Mouse (Mus musculus): ENCODE measurements around the gene Nedd4. TPM values are rescaled to one million over a fixed set of nuclear protein-coding genes. Genes with fewer than 3 reads are reported as not detected.

The Nedd4 gene
- polyA plus RNA-seq, 1 experiment from 2014 or later = 564 TPM

- no peaks in the 10 kb centered on the region for H3K4me1 ChIP-seq (ENCODE audit: control insufficient read depth, insufficient read depth, low read length)
- H3K27me3 ChIP-seq (ENCODE audit: control insufficient read depth, insufficient read depth, low read length) = no peaks in the 10 kb centered on the region
- no peak overlapping the region for H3K27ac ChIP-seq (replicated peaks; ENCODE audit: low read depth, low read length)
- peaks cover 80% of the 10 kb centered on the region for H3K36me3 ChIP-seq (ENCODE audit: control insufficient read depth, insufficient read depth, low read length)
- ATAC-seq (ENCODE audit: low FRiP score, low TSS enrichment) = no peak
- no peak for DNase-seq
- H3K9me3 ChIP-seq (ENCODE audit: control insufficient read depth, low read length) = no peaks in the 10 kb centered on the region
- H3K4me2 ChIP-seq (ENCODE audit: low read length) = no peak overlapping the region
- 94% methylated on average over 8 of the region's 8 CpGs for WGBS
- no peak overlapping the region for H3K9ac ChIP-seq (replicated peaks; ENCODE audit: low read length)
- no peak overlapping the region for H3K4me3 ChIP-seq (replicated peaks; ENCODE audit: low read depth, low read length)
These were observed 19.6 kb downstream of the Nedd4 start for GRCm38 (mm10) chr9:72681652-72682228.

- no peak for ATAC-seq (ENCODE audit: low FRiP score, low TSS enrichment)
- Histone ChIP-seq H3K9ac (replicated peaks; ENCODE audit: low read length) (no peak overlapping the region), H3K9me3 (ENCODE audit: control insufficient read depth, low read length) (no peaks in the 10 kb centered on the region), H3K27me3 (ENCODE audit: control insufficient read depth, insufficient read depth, low read length) (no peaks in the 10 kb centered on the region), H3K4me3 (replicated peaks; ENCODE audit: low read depth, low read length) (no peak overlapping the region), H3K4me2 (ENCODE audit: low read length) (no peak overlapping the region), H3K27ac (replicated peaks; ENCODE audit: low read depth, low read length) (0 out of 2 replicates have a peak overlapping the region, but pooled peaks have one; percentile 2), H3K4me1 (ENCODE audit: control insufficient read depth, insufficient read depth, low read length) (no peaks in the 10 kb centered on the region), H3K36me3 (ENCODE audit: control insufficient read depth, insufficient read depth, low read length) (peaks cover 82% of the 10 kb centered on the region)
- DNase-seq = no peak
- WGBS = 95% methylated on average over 1 of the region's 1 CpGs
These were observed 21.1 kb downstream of the Nedd4 start for GRCm38 (mm10) chr9:72683268-72683667.

GRCm38 (mm10) chr9:72685231-72685630, 23.1 kb downstream of the Nedd4 start:
- no peaks in the 10 kb centered on the region for H3K4me1 ChIP-seq (ENCODE audit: control insufficient read depth, insufficient read depth, low read length)
- ATAC-seq (ENCODE audit: low FRiP score, low TSS enrichment) = no peak
- DNase-seq = no peak
- no peaks in the 10 kb centered on the region for H3K9me3 ChIP-seq (ENCODE audit: control insufficient read depth, low read length)
- H3K4me3 ChIP-seq (replicated peaks; ENCODE audit: low read depth, low read length) = no peak overlapping the region
- H3K9ac ChIP-seq (replicated peaks; ENCODE audit: low read length) = no peak overlapping the region
- no peaks in the 10 kb centered on the region for H3K27me3 ChIP-seq (ENCODE audit: control insufficient read depth, insufficient read depth, low read length)
- peaks cover 85% of the 10 kb centered on the region for H3K36me3 ChIP-seq (ENCODE audit: control insufficient read depth, insufficient read depth, low read length)
- H3K27ac ChIP-seq (replicated peaks; ENCODE audit: low read depth, low read length) = no peak overlapping the region
- 87% methylated on average over 4 of the region's 4 CpGs for WGBS
- no peak overlapping the region for H3K4me2 ChIP-seq (ENCODE audit: low read length)

DNA sequence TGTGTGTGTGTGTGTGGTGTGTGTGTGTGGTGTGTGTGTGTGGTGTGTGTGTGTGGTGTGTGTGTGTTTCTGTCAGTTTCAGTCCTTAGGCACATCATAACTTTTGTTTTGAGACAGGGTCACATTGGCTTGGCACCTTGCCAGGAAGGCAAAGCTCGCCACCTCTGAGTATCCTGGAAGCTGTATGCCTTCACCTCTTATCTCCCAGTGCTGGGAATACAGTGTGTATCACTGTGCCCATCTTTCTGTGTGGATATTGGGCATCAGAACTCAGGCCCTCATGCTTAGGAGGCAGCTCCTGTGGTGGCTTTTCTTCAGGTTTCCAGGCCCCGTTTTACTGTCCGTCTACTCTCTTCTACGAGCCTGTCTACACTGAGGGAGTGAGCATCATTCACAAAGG, 24.4 kb downstream of the Nedd4 start:
- H3K4me1 ChIP-seq (ENCODE audit: control insufficient read depth, insufficient read depth, low read length) = no peaks in the 10 kb centered on the region
- H3K27me3 ChIP-seq (ENCODE audit: control insufficient read depth, insufficient read depth, low read length) = no peaks in the 10 kb centered on the region
- H3K4me3 ChIP-seq (replicated peaks; ENCODE audit: low read depth, low read length) = no peak overlapping the region
- H3K36me3 ChIP-seq (ENCODE audit: control insufficient read depth, insufficient read depth, low read length) = peaks cover 93% of the 10 kb centered on the region
- ATAC-seq (ENCODE audit: low FRiP score, low TSS enrichment) (no peak), DNase-seq (peak; percentile 35)
- no peak overlapping the region for H3K9ac ChIP-seq (replicated peaks; ENCODE audit: low read length)
- no peaks in the 10 kb centered on the region for H3K9me3 ChIP-seq (ENCODE audit: control insufficient read depth, low read length)
- no peak overlapping the region for H3K27ac ChIP-seq (replicated peaks; ENCODE audit: low read depth, low read length)
- no peak overlapping the region for H3K4me2 ChIP-seq (ENCODE audit: low read length)
- WGBS = 86% methylated on average over 4 of the region's 4 CpGs

DNA sequence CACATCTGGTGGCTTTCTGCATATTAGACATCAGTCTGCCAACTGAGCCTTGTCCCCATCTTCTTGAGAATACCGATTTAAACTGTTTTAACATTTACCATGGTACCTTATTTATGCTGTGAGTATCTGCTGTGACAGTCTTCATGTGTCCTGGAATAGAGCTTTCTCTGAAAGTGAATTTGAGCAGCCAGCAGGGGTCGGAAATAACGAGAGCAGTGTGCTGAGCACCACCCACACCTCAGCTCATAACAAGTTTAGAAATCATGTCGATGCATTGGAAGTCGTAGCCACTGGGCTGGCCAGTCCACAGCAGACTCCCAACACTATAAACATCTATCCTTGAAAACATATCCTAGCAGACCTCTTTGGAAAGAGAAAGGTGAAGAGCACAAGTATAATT, 27.4 kb downstream of the Nedd4 start:
- Histone ChIP-seq H3K9me3 (ENCODE audit: control insufficient read depth, low read length) (no peaks in the 10 kb centered on the region), H3K36me3 (ENCODE audit: control insufficient read depth, insufficient read depth, low read length) (peaks cover 89% of the 10 kb centered on the region), H3K4me1 (ENCODE audit: control insufficient read depth, insufficient read depth, low read length) (no peaks in the 10 kb centered on the region), H3K27me3 (ENCODE audit: control insufficient read depth, insufficient read depth, low read length) (no peaks in the 10 kb centered on the region), H3K4me2 (ENCODE audit: low read length) (no peak overlapping the region), H3K4me3 (replicated peaks; ENCODE audit: low read depth, low read length) (no peak overlapping the region), H3K27ac (replicated peaks; ENCODE audit: low read depth, low read length) (no peak overlapping the region), H3K9ac (replicated peaks; ENCODE audit: low read length) (no peak overlapping the region)
- ATAC-seq (ENCODE audit: low FRiP score, low TSS enrichment) (no peak), DNase-seq (no peak)
- WGBS = 82% methylated on average over 5 of the region's 5 CpGs

DNA sequence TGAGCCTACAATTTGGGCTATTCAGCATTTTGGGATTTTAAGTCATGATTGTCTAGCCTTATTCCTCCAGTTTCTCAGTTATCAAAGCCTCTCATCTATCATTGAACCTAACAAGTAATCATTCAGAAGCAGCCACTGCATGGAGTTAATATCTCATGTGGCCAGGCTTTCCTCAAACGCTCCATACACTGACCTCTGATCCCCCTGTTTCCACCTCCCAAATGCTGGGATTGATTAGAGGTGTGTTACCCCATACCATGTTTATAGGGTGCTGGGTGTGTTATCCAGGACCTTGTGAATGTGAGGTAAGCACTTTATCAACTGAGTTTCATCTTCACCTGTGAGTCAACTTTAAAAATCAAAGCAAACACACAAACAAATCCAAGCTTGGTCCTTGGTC, 28.7 kb downstream of the Nedd4 start:
- H3K4me1 ChIP-seq (ENCODE audit: control insufficient read depth, insufficient read depth, low read length) = 0 out of 2 replicates have a peak, but pooled peaks cover 1% of the 10 kb centered on the region
- no peak overlapping the region for H3K9ac ChIP-seq (replicated peaks; ENCODE audit: low read length)
- no peak overlapping the region for H3K4me3 ChIP-seq (replicated peaks; ENCODE audit: low read depth, low read length)
- peaks cover 86% of the 10 kb centered on the region for H3K36me3 ChIP-seq (ENCODE audit: control insufficient read depth, insufficient read depth, low read length)
- H3K27me3 ChIP-seq (ENCODE audit: control insufficient read depth, insufficient read depth, low read length) = no peaks in the 10 kb centered on the region
- ATAC-seq (ENCODE audit: low FRiP score, low TSS enrichment) (no peak), DNase-seq (no peak)
- no peak overlapping the region for H3K27ac ChIP-seq (replicated peaks; ENCODE audit: low read depth, low read length)
- H3K4me2 ChIP-seq (ENCODE audit: low read length) = no peak overlapping the region
- no peaks in the 10 kb centered on the region for H3K9me3 ChIP-seq (ENCODE audit: control insufficient read depth, low read length)
- 84% methylated on average over 1 of the region's 1 CpGs for WGBS

- ATAC-seq (ENCODE audit: low FRiP score, low TSS enrichment) (no peak), DNase-seq (no peak)
- Histone ChIP-seq H3K36me3 (ENCODE audit: control insufficient read depth, insufficient read depth, low read length) (peaks cover 81% of the 10 kb centered on the region), H3K4me2 (ENCODE audit: low read length) (no peak overlapping the region), H3K9me3 (ENCODE audit: control insufficient read depth, low read length) (no peaks in the 10 kb centered on the region), H3K27ac (replicated peaks; ENCODE audit: low read depth, low read length) (no peak overlapping the region), H3K4me1 (ENCODE audit: control insufficient read depth, insufficient read depth, low read length) (0 out of 2 replicates have a peak, but pooled peaks cover 4% of the 10 kb centered on the region), H3K27me3 (ENCODE audit: control insufficient read depth, insufficient read depth, low read length) (no peaks in the 10 kb centered on the region), H3K9ac (replicated peaks; ENCODE audit: low read length) (no peak overlapping the region), H3K4me3 (replicated peaks; ENCODE audit: low read depth, low read length) (no peak overlapping the region)
- WGBS = 86% methylated on average over 5 of the region's 5 CpGs
These were observed 29.8 kb downstream of the Nedd4 start for GRCm38 (mm10) chr9:72691942-72692341.

DNA sequence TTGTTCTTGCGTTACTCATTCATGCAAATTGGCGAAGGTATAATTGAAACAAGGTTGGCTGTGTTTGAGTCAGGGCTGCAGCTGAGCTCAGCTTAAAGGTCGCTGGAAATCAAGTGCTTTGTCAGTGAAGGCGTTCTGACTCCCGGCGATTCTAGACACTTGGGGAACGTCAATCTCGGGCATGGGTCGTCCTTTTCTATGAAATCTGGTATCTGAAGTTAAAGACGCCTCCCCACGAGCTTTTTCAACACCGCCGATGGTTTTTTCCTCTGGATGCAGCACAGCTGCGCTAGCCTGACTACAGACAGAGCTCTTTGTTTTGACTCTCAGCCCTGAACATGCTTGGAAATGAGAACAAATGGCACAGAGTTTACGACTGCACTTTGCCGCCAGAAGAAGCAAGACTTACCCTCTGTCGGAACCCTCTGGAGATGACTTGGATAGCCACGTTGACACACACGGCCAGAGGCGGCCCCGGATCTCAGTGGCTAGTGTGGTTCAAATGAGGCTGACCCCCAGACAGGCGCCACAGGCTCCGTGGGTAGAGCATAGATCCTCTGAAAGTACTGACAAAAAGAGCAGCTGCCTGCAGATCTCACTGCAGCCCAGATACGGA, 31.0 kb downstream of the Nedd4 start:
- DNase-seq (peak; percentile 23), ATAC-seq (ENCODE audit: low FRiP score, low TSS enrichment) (no peak)
- no peak overlapping the region for H3K4me2 ChIP-seq (ENCODE audit: low read length)
- 0 out of 2 replicates have a peak, but pooled peaks cover 4% of the 10 kb centered on the region for H3K4me1 ChIP-seq (ENCODE audit: control insufficient read depth, insufficient read depth, low read length)
- H3K36me3 ChIP-seq (ENCODE audit: control insufficient read depth, insufficient read depth, low read length) = peaks cover 79% of the 10 kb centered on the region
- no peak overlapping the region for H3K4me3 ChIP-seq (replicated peaks; ENCODE audit: low read depth, low read length)
- peak overlapping the region; percentile 12; the same call in 1 of the 2 replicates for H3K9ac ChIP-seq (replicated peaks; ENCODE audit: low read length)
- WGBS = 76% methylated on average over 24 of the region's 24 CpGs
- no peaks in the 10 kb centered on the region for H3K9me3 ChIP-seq (ENCODE audit: control insufficient read depth, low read length)
- H3K27ac ChIP-seq (replicated peaks; ENCODE audit: low read depth, low read length) = peak overlapping the region; percentile 32; the same call in 1 of the 2 replicates
- no peaks in the 10 kb centered on the region for H3K27me3 ChIP-seq (ENCODE audit: control insufficient read depth, insufficient read depth, low read length)

GRCm38 (mm10) chr9:72693861-72694260, 31.7 kb downstream of the Nedd4 start:
- H3K9me3 ChIP-seq (ENCODE audit: control insufficient read depth, low read length) = no peaks in the 10 kb centered on the region
- no peak overlapping the region for H3K4me3 ChIP-seq (replicated peaks; ENCODE audit: low read depth, low read length)
- no peak overlapping the region for H3K9ac ChIP-seq (replicated peaks; ENCODE audit: low read length)
- 0 out of 2 replicates have a peak overlapping the region, but pooled peaks have one; percentile 32 for H3K27ac ChIP-seq (replicated peaks; ENCODE audit: low read depth, low read length)
- H3K36me3 ChIP-seq (ENCODE audit: control insufficient read depth, insufficient read depth, low read length) = peaks cover 79% of the 10 kb centered on the region
- no peak for DNase-seq
- H3K27me3 ChIP-seq (ENCODE audit: control insufficient read depth, insufficient read depth, low read length) = no peaks in the 10 kb centered on the region
- no peak overlapping the region for H3K4me2 ChIP-seq (ENCODE audit: low read length)
- 0 out of 2 replicates have a peak, but pooled peaks cover 4% of the 10 kb centered on the region for H3K4me1 ChIP-seq (ENCODE audit: control insufficient read depth, insufficient read depth, low read length)
- WGBS = 91% methylated on average over 14 of the region's 14 CpGs
- no peak for ATAC-seq (ENCODE audit: low FRiP score, low TSS enrichment)
